Mouse (Mus musculus) cortical plate, adult 2 months (tissue): ENCODE measurements at regions not wholly inside any gene's neighbourhood (a gene's known extent, or its start where the extent isn't known, plus 50 kb on each side); places are given as distances from the start of the nearest gene placed in this dataset.

Experiments
- H3K27ac ChIP-seq: fragments of 200-500 bp; 2 replicates; pipeline ENCODE4 v1.5.1; 2012; ENCODE audit warnings: low read length, control low read depth, inconsistent platforms; ENCODE audit not compliant: insufficient read depth
- H3K4me1 ChIP-seq: fragments of 200-500 bp; 2 replicates; pipeline ENCODE4 v1.6.1; 2011; ENCODE audit warnings: low read length; ENCODE audit not compliant: control insufficient read depth, insufficient read depth
- H3K4me3 ChIP-seq: fragments of 200-500 bp; 2 replicates; pipeline ENCODE4 v1.5.1; 2011; ENCODE audit warnings: mild to moderate bottlenecking, low read length, control low read depth; ENCODE audit not compliant: insufficient read depth
- CTCF ChIP-seq: fragments of 200-500 bp; IDR thresholded peaks from 2 replicates; pipeline ENCODE4 v1.5.1; 2011; ENCODE audit warnings: mild to moderate bottlenecking, control low read depth, low read length; ENCODE audit not compliant: insufficient read depth; ENCODE audit errors: extremely low read depth
- POLR2A ChIP-seq: fragments of 200-500 bp; IDR thresholded peaks from 2 replicates; pipeline ENCODE4 v1.6.1; 2011; ENCODE audit warnings: mild to moderate bottlenecking, low read length, control low read depth; ENCODE audit not compliant: insufficient read depth; ENCODE audit errors: extremely low read depth

DNA sequence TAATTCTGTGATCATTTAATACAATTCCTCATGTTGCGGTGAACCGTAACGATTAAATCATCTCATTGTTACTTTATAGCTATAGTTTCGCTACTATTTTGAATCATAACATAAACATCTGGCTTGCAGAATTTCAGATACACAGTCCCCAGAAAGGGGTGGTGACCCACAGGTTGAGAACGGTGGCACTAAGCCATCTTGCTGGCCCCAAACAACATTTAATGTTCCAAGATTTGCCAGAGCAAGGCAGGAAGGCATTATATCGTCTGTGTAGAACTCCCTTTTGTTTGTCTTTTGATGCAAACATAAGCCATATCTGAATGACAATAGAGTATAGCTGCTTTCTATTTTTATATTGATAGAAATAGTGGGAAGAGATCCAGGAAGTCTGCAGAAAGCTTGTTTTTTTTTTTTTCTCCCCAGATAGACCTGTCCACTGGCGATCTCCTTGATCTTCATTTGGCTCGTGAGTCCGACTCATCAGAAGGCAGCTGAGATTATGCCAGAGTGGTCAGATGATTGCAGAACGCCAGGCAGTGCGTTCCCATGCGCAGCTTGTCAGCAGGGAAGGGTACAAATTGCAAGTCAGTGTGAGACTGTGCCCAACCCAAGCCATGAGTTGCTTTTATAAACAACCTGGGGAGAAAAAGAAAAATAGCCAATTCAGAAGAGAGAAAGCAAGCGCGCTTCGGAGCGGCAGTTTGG, 213.9 kb downstream of the Dok5 start:
- H3K4me1 ChIP-seq, result no peaks in the 10 kb centered on the region
- no peak for TF ChIP-seq CTCF
- no peak for TF ChIP-seq POLR2A
- no peak overlapping the region for H3K27ac ChIP-seq
- peak overlapping the region; percentile 10; the same call in 1 of the 2 replicates for H3K4me3 ChIP-seq

GRCm38 (mm10) chr2:170946106-170946657, 214.6 kb downstream of the Dok5 start:
- TF ChIP-seq POLR2A (no peak), CTCF (no peak)
- H3K4me3 ChIP-seq, result peak overlapping the region; percentile 10; the same call in 1 of the 2 replicates
- no peaks in the 10 kb centered on the region for H3K4me1 ChIP-seq
- no peak overlapping the region for H3K27ac ChIP-seq

GRCm38 (mm10) chr2:170947236-170947635, 215.6 kb downstream of the Dok5 start:
- H3K4me1 ChIP-seq, result no peaks in the 10 kb centered on the region
- no peak for TF ChIP-seq POLR2A
- TF ChIP-seq CTCF, result no peak
- no peak overlapping the region for H3K27ac ChIP-seq
- H3K4me3 ChIP-seq, result no peak overlapping the region

GRCm38 (mm10) chr2:170954626-170955025, 223.0 kb downstream of the Dok5 start:
- no peaks in the 10 kb centered on the region for H3K4me1 ChIP-seq
- no peak overlapping the region for H3K4me3 ChIP-seq
- no peak overlapping the region for H3K27ac ChIP-seq
- TF ChIP-seq POLR2A, result no peak
- TF ChIP-seq CTCF, result no peak

- TF ChIP-seq POLR2A, result no peak
- no peak for TF ChIP-seq CTCF
- no peaks in the 10 kb centered on the region for H3K4me1 ChIP-seq
Observed at GRCm38 (mm10) chr2:170956766-170957165, 225.2 kb downstream of the Dok5 start.

GRCm38 (mm10) chr2:170960396-170960795, 228.8 kb downstream of the Dok5 start:
- H3K4me1 ChIP-seq, result no peaks in the 10 kb centered on the region
- no peak overlapping the region for H3K27ac ChIP-seq
- no peak for TF ChIP-seq CTCF
- TF ChIP-seq POLR2A, result no peak
- no peak overlapping the region for H3K4me3 ChIP-seq

More at GRCm38 (mm10) chr2:170956766-170957165, 225.2 kb downstream of the Dok5 start:
- no peak overlapping the region for H3K27ac ChIP-seq
- no peak overlapping the region for H3K4me3 ChIP-seq

GRCm38 (mm10) chr2:170962481-170962880, 230.9 kb downstream of the Dok5 start:
- no peak for TF ChIP-seq CTCF
- no peak overlapping the region for H3K27ac ChIP-seq
- no peaks in the 10 kb centered on the region for H3K4me1 ChIP-seq
- no peak overlapping the region for H3K4me3 ChIP-seq

DNA sequence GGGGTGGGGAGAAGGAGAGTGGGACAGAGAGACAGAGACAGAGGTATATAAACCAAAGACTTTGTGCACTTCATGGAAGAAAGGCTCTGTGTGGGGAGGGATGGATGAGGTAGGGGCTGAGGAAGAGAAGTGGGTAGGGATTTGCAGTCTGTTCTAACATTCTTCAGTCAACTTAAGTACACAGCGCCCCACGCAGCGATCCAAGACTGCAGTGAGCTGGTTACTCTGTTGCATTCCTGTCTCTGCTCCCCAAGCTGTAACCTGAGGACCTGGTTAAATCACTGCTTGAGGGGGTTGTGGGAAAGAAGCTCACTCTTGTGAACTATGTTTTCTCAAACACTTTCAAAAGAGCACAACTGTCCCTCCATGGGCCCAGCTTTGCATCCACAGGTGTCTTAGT, 237.8 kb downstream of the Dok5 start:
- TF ChIP-seq POLR2A (no peak), CTCF (no peak)

GRCm38 (mm10) chr2:170985357-170985756, 253.8 kb downstream of the Dok5 start:
- no peaks in the 10 kb centered on the region for H3K4me1 ChIP-seq
- H3K27ac ChIP-seq, result no peak overlapping the region
- H3K4me3 ChIP-seq, result no peak overlapping the region
- TF ChIP-seq CTCF, result no peak
- no peak for TF ChIP-seq POLR2A

More for the DNA sequence above, 237.8 kb downstream of the Dok5 start:
- Histone ChIP-seq H3K4me1 (no peaks in the 10 kb centered on the region), H3K4me3 (no peak overlapping the region), H3K27ac (no peak overlapping the region)

DNA sequence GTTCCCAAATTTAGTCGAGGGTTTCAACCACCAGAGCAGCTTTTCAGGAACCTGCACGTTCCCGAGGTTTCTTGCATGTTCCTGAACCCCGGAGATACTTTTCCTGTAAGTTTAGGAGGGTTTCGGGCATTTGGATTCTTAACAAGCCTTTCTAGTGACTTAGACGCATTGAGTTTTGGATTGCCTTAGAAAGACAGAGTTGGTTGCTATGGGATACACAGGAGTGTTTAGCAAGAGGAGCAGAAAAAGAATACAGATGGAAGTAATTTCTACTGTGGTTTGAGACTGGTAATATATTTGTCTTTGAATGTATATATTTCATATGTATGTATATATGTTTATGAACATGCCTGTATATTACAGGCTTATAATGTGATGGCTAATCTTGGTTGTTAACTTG, 266.8 kb downstream of the Dok5 start:
- H3K4me1 ChIP-seq, result 0 out of 2 replicates have a peak, but pooled peaks cover 1% of the 10 kb centered on the region
- no peak overlapping the region for H3K4me3 ChIP-seq
- TF ChIP-seq POLR2A (no peak), CTCF (no peak)
- no peak overlapping the region for H3K27ac ChIP-seq

- H3K4me3 ChIP-seq, result no peak overlapping the region
- H3K27ac ChIP-seq, result no peak overlapping the region
- TF ChIP-seq CTCF (no peak), POLR2A (no peak)
- H3K4me1 ChIP-seq, result 0 out of 2 replicates have a peak, but pooled peaks cover 1% of the 10 kb centered on the region
Observed at GRCm38 (mm10) chr2:171000165-171000564, 268.6 kb downstream of the Dok5 start.
